Mouse (Mus musculus) ovary, postnatal 14 days (tissue): ENCODE data around the gene Ubn2.
"Not testable (repeated sequence)": the region's sequence is repeated elsewhere in the genome, so short reads cannot be mapped to it uniquely, and the experiment has no call there.

Experiments used
- DNase-seq: peaks from one replicate; pipeline ENCODE4 v3.0.0; 2022; ENCODE audit warnings: low spot score

The Ubn2 gene

DNA sequence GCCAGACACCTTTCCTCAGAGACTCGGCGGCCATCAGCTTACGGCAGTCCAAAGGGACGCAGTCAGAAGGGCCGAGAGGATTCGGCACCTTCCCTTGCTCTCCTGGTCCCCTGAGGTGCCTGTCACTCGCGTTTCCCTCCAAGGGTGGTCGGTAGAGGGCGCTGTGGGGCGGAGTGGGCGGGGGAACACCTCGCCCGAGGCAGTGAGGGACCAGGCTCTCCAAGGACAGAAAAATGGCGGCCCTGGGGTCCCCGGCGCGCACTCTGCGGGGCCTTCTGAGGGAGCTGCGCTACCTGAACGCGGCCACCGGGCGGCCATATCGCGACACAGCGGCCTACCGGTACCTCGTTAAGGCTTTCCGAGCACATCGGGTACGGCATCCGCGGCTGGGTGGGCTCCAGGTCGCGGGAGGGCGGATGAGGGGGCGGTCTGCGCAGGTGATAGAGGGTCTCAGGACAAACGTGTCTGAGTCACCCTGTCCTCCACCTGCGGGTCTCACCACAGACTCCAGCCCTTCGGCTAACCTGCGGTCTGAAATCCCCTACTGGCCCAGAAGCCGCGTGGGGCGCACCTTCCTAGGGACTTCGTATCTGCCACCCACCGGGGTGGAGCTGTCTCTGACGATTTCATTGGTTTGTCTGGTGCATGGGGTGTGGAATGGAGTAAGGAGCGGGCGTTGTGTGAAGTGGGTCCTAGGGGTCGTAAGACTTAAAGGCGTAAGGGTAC is 101.1 kb downstream of the Ubn2 start:
- DNase-seq: peak; percentile 100

DNA sequence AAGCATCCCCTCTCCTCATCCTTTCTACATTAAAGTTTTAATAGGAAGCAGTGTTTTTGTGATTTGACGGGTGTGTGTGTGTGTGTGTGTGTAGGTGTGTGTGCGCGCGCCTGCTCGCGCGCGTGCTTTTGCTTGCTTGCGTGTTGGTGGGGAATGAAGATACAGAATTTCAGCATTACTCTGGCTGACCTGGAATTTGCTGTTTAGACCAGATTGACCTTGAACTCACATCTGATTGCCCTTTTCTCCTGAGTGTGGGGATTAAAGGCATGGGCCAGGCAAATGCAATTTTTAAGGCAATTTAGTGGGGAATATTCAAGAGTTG is 101.6 kb downstream of the Ubn2 start:
- DNase-seq: no peak

DNA sequence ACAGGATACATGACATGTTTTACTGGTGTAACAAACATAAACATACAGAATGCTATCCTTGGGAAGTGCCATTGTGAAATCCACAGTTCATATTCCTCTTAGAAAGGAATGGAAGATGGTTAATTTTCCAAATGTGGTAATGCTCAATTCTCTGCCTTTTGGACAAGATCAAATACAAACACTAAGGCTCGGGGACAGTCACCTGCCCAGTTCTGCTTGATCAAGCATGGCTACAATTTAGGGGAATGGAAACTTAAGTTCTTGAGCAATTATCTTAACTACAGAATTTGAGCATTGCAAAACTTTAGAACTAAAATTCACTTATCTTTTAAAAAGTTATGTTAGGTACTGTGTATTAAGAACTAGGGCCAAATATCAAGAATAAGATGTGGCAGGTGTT is 102.0 kb downstream of the Ubn2 start:
- no peak for DNase-seq

DNA sequence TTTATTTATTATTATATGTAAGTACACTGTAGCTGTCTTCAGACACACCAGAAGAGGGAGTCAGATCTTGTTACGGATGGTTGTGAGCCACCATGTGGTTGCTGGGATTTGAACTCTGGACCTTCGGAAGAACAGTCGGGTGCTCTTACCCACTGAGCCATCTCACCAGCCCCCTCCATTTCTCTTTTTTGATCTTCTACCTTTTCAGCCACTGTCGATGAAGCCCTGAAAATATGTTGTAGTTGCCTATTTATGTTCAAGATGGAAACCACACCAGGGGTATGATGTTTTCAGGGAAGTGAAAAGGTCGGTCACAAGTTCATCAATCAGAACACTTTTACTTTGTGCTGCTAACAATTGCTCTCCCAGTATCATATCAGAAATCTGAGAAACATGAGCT is 110.4 kb downstream of the Ubn2 start:
- DNase-seq: not testable (repeated sequence)

DNA sequence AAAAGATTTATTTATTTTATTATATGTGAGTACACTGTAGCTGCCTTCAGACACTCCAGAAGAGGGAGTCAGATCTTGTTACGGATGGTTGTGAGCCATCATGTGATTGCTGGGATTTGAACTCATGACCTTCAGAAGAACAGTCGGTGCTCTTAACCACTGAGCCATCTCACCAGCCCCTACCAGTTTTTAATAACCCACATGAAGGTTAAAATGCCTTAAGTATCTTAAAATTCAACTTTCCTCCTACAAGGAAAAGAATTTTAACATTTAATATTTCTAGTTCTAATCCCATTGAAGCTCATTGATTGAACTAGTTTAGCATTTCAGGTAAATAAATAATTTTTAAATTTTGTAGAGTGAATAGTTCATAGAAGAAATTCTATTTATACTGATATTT is 113.3 kb downstream of the Ubn2 start:
- not testable (repeated sequence) for DNase-seq

DNA sequence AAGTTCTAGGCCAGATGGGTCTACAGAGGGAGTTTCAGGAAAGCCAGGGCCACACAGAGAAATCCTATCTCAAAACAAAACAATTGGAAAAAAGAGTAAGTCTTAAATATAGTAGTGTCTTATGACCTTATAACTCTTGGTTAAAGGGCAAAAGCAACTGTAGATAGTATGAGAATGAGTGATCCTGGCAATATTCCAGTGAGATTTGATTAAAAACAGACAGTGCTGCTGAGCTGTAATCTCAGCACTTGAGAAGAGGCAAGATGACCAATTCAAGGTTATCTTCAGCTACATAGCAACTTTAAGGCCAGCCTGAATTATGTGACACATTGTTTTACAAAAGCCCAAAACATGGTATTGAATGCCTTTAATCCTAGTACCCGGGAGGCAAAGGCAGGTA is 114.0 kb downstream of the Ubn2 start:
- no peak for DNase-seq

DNA sequence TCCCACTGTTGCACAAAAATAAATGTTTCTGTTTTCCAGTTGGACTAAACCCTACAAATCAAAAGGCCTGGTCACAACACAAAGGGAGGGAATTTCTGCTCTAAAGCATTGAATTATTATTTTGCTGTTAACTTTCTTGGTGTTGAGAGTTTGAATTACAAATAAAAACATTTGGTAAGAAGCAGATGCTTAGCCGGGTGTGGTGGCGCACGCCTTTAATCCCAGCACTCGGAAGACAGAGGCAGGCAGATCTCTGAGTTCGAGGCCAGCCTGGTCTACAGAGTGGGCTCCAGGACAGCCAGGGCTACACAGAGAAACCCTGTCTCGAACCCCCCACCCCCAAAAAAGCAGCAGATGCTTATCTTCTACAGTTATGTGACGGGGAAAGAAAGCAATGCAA is 114.8 kb downstream of the Ubn2 start:
- DNase-seq: not testable (repeated sequence)

DNA sequence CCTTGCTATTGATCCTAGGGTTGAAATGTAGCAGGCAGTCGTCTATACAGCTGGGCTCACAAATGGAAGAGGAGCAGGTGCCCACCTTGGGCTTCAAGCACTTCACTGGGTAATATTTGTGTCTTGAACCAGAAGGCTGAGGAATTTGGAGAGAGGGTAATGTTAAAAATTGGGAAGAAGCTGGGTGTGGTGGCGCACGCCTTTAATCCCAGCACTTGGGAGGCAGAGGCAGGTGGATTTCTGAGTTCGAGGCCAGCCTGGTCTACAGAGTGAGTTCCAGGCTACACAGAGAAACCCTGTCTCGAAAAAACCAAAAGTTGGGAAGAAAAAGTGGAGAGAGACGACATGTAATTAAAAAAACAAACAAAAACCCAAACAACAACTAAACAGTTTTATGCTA is 116.1 kb downstream of the Ubn2 start:
- DNase-seq: not testable (repeated sequence)

DNA sequence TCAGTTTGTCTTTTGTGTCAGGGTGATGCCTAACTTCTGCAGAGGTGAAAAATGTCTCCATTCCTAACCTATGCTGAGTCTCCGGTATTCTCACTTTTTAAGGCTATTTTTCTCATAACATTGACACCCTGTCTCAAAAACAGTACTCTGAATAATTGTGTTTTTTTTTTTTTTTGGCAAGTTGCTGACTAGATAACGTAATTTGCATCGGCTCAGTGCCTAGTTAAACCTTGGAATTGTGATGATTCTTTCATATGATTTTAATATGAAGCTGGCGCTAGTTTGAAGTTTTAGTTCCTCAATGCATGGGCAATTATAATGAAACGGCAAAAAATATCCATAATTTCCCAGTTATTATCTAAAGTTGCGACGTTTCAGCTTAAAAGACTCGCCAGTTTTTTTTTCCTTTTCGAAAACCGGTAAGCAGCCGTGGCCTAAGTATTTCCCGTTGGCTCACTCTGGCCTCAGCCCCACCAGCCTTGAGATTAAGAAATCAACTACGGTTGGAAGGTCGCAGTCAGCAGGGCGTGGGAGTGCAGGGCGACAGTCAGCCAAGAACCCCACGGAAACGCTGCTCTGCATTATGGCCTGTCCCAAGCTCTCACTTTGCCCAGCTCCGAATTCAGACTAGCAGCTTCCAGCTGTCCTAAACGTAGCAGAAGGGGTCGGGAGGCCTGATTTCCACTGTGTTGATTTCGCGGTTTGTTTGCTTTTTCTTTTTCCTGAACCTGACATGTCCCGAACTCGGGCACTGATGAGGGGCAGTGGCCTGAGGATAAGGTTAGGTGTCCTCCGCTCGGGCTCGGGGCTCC is 116.7 kb downstream of the Ubn2 start:
- no peak for DNase-seq

DNA sequence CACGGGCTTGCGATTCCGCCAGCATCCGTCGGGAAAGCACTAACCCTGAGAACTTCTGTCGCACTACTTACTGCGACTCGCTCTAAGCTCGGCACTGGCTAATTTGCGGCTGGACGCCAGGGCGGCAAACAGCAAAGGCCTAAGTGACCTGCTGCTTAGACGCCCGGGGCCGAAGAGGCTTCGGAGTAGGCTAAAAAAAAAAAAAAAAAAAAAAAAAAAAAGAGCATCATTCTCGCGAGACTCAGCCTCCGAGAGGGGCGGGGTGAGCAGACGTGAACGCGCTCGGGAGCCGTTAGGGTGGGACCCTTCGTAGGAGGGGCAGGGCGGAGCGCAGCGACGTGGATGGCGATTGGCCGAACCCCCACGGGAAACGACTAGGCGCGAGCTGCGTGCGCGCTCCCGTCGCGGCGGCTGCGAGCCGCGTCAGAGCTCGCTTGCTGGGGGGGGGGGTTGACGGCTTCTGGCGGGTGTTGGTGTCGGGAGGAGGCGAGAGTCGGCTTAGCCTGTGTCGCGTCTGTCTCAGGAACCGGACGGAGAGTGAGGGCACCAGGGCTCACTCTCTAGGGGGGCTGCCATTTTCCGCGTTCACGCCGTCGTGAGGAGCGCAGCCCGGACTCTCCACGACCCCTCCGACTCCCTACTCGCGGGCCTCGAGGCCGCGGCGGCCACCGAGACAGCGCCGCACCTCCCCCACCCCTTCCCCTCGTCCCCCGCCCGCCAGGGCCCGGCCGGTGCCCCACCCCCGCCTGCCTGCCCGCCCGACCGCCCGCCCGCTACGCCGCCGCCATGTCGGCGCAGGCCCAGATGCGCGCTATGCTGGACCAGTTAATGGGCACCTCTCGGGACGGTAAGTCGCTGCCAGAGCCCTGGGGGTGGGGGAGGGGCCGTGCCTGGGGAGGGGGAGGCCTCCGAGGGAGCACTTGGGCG is 117.6 kb downstream of the Ubn2 start, which contains the start of gene Luc7l2:
Luc7l2 (plus strand) TSS at position 273 of the 927 bp plus-strand sequence.
- DNase-seq: peak; percentile 91

DNA sequence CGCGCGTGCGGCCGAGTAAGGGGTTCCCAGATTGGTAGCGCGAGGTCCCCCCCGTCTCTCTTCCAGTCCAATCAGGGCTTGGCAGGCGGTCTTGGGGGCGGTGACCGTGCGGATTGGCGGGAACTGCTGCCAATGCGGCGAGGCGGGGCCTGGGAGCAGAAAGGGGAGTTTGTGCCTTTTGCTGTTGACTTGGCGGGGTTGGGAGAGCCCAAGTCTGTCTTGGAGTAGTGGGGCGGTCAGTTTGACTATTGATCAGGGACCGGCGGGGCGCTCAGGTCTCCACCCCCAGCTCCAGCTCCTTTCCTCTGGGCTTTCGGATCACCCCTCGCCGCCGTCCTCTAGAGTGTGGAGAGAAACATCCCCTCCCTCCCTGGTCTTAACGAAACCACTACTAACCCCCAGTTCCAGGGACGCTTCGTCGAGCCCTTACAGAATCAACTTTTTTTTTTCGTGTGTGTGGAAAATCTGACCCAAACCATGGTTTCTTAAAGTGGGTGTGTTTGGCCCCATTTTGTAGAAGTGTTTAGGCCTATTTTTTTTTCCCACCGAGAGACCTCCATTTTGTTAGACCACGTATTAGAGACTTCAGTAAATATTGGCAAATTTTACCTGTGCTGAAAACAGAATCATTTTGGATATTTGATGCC is 118.4 kb downstream of the Ubn2 start:
- DNase-seq: peak; percentile 97

DNA sequence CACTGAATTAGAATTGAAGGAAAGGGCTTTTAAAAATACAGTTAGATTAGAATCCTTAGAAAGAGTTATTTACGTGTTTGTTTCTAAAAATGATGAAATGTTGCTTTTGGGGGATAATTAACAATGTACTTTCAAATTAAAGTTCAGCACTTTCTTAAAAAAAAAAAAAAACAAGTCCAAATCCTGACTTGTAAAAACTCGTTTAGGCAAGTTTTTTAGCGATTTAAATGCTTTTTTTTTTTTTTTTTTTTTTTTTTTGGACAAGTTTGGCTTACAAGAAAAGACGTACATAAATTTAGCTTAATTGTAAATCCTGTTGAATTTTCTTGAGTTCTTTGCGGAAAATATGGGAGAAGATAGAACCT is 118.9 kb downstream of the Ubn2 start:
- no peak for DNase-seq
